Mouse (Mus musculus) megakaryocyte, embryonic 14.5 days (primary cell): ENCODE results near the gene Gm11444. TPM values are rescaled to one million over a fixed set of nuclear protein-coding genes. Genes with fewer than 3 reads are reported as not detected.

ENCODE experiments used
- H3K27me3 ChIP-seq: replicated peaks from 2 replicates; pipeline ENCODE3; 2012; ENCODE audit warnings: inconsistent platforms
- H3K36me3 ChIP-seq: replicated peaks from 2 replicates; pipeline ENCODE3; 2012; ENCODE audit warnings: low read length, inconsistent platforms, mixed read lengths
- H3K4me1 ChIP-seq: 2 replicates; pipeline ENCODE4 v1.6.1; 2012; ENCODE audit warnings: inconsistent platforms
- H3K4me3 ChIP-seq: replicated peaks from 2 replicates; pipeline ENCODE3; 2012; ENCODE audit warnings: moderate library complexity, mild to moderate bottlenecking, inconsistent platforms
- H3K9me3 ChIP-seq: 2 replicates; pipeline ENCODE4 v1.6.1; 2012; ENCODE audit warnings: inconsistent platforms
- FLI1 ChIP-seq: IDR thresholded peaks from 2 replicates; pipeline ENCODE4 v1.6.1; 2012; ENCODE audit warnings: low read length, inconsistent platforms, mixed read lengths
- GATA1 ChIP-seq: IDR thresholded peaks from 3 replicates; pipeline ENCODE4 v1.6.1; 2012; ENCODE audit warnings: mixed read lengths, low read length, inconsistent platforms, borderline replicate concordance
- polyA plus RNA-seq: library from polyadenylated mRNA; stranded (reverse); fragments of >175 nt; gene quantifications from 2 replicates; pipeline ENCODE4 v1.2.3, GENCODE M21; 2012; ENCODE audit warnings: low replicate concordance; ENCODE audit not compliant: insufficient read depth

The Gm11444 gene
- polyA plus RNA-seq, 1 experiment = not detected

DNA sequence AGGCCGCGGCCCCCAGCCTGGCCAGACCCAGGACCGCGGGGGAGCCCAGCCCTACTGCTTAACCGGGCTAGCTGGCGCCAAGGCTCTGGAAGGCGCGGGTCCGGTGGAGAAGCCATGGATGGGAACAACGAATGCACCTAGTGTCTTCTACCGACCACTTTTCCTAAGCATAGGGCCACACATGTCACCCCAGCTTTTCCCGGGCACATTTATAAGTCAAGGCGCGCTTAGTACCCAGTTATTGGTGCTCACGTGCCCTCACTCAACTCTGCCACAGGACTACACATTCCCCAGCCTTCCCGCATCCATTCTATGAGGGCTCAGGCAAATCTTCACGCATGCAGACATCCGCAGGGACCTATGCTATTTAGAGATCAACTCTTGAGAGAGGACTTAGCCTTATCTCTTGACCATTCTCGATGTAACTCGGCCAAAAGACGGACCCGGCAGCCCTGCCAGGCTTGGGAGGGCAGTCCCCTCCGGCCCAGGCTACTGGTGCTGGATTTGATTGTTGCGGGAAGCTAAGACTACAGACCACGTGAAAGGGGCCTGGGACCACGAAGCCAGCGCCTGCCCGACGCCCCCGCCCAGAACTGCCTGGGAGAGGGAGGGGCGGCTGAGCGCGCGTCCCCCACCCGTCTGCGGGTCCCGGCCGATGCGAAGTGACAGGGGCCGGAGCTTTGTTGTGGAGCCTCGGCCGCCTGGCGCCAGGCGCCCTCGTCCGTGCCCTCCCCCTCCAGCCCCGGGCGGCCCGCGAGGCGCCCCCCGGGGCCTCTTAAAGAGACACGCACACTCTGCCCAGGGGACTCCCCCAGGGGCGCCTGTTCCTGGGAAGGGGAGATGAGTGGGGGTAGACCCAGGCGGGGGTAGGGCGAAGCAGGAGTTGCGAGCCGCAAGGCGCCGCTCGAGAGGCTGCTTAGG lies 20.4 kb downstream of the Gm11444 start:
- H3K4me1 ChIP-seq = peaks cover 60% of the 10 kb centered on the region
- H3K36me3 ChIP-seq = peaks cover 3% of the 10 kb centered on the region
- TF ChIP-seq GATA1 (no peak), FLI1 (no peak)
- peak overlapping the region; percentile 56 for H3K4me3 ChIP-seq
- H3K27me3 ChIP-seq = peaks cover 99% of the 10 kb centered on the region
- H3K9me3 ChIP-seq = no peaks in the 10 kb centered on the region

DNA sequence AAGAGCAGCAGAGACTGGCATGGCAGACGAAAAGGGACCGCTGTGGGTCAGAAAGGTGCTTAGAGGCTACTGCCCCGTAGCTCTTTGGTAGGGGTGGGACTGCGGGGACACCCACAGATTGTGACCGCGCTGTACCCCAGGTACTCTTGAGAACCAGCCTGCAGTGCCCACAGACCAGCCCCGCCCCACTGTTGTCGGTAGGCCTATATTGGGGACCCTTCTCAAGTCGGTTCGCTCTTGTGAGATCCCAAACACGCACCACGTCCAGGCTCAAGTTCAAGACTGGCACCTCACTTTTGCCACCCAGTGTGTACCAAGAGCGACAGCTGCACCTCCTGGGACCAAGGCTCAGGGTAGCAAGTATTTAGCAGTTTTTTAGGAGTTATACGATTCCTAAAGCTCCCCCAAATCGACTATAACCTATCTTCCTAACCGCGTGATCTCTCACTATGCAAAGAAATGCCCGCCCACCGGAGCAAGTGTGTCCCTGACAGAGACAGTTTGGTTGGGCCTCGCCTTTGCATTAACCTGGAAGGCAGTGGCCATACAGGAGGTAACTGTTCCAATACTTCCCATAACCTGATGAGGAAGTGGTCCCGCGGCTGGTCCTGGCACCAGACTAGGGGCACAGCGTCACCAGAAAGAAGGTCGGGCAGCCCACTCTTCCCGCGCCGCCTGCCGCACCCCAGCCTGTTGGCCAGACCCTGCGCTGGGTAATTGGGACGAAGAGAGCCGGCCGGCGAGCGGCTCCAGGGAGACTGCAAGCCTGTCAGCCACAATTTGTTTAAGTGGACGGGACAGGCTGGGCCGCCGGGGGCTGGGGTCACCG lies 21.2 kb downstream of the Gm11444 start:
- no peak overlapping the region for H3K4me3 ChIP-seq
- H3K27me3 ChIP-seq = peaks cover 99% of the 10 kb centered on the region
- H3K9me3 ChIP-seq = no peaks in the 10 kb centered on the region
- H3K36me3 ChIP-seq = peaks cover 3% of the 10 kb centered on the region
- no peak for TF ChIP-seq FLI1
- no peak for TF ChIP-seq GATA1
- peaks cover 56% of the 10 kb centered on the region for H3K4me1 ChIP-seq

DNA sequence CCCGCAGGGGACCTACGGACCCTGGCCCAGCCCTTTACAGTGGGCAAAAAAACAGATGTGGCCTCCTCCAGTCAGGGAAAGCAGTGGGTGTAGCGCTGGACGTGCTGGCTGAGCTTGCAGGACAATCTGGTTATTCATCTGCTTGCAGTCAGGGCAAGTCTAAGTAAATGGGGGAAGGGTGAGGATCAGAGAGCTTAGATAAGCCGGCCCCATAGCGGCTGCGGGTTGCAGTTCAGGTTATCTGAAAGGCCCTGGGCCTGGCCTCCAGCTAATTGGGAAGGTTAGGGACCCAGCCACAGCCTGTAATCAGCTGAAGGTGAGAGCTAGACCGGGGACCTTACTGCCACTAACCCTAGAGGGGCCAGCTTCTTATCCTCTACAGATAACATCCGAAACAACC lies 22.8 kb downstream of the Gm11444 start:
- Histone ChIP-seq H3K9me3 (no peaks in the 10 kb centered on the region), H3K4me1 (peaks cover 57% of the 10 kb centered on the region), H3K27me3 (peaks cover 89% of the 10 kb centered on the region), H3K4me3 (no peak overlapping the region), H3K36me3 (peaks cover 3% of the 10 kb centered on the region)
- TF ChIP-seq GATA1 (no peak), FLI1 (no peak)

DNA sequence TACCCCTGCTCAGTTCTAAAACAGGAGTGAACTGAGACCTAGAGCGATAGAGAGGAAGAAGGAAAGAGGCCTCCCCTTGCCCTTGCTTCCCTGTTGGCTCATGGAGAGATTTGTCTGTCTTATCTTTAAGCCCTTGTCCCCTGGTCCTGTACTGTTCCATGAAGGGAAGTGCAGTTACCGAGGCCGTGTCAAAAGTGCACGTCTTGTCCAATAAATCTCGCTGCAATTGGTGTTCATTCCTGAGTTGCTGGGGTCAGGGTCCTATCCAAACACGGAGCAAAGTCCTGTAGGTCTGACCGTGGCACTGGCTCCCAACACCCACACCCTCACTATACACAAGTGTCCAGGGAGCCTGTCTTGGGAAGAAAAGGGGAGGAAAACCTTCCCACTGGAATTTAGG lies 24.3 kb downstream of the Gm11444 start:
- no peak for TF ChIP-seq GATA1
- no peak for TF ChIP-seq FLI1
- Histone ChIP-seq H3K27me3 (peaks cover 85% of the 10 kb centered on the region), H3K4me1 (peaks cover 42% of the 10 kb centered on the region), H3K36me3 (peaks cover 3% of the 10 kb centered on the region), H3K4me3 (no peak overlapping the region), H3K9me3 (no peaks in the 10 kb centered on the region)

DNA sequence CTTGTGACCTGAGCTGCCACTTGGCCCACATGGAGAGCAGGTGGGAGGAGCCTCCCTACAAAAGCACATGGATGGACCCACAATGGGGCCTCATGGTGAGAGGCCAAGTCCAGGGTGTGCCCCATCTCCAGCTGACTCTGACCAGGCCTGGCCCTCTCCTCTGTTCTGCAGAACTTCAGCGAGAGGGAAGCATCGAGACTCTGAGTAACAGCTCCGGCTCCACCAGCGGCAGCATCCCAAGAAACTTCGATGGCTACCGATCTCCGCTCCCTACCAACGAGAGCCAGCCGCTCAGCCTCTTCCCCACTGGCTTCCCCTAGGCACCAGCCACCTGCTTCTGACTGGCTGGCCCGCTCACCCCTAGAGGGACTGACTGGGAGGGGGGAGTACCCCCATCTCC lies 25.1 kb downstream of the Gm11444 start:
- peaks cover 3% of the 10 kb centered on the region for H3K36me3 ChIP-seq
- no peak for TF ChIP-seq GATA1
- H3K4me3 ChIP-seq = no peak overlapping the region
- H3K4me1 ChIP-seq = peaks cover 35% of the 10 kb centered on the region
- H3K27me3 ChIP-seq = peaks cover 84% of the 10 kb centered on the region
- no peaks in the 10 kb centered on the region for H3K9me3 ChIP-seq

DNA sequence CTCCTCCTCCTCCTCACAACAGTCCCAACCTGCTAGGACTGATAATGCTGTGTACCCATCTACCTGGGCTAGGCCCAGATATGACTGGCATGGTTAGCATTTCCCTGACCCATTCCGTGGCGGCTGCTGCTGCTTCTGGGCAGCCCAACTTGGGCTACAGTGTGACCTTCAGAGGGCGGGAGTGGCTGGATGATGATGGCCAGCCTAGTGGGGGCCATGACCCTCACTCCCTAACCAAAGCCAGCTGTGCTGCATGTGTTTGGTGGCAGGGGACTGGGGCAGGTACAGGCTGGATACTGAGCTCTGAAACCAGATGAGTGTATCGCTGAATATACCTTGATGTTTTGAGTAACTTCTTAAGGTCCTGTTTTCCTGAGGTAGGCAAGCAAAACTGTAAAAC lies 26.3 kb downstream of the Gm11444 start:
- no peak for TF ChIP-seq GATA1
- no peak for TF ChIP-seq FLI1
- peaks cover 3% of the 10 kb centered on the region for H3K36me3 ChIP-seq
- H3K4me3 ChIP-seq = no peak overlapping the region
- H3K9me3 ChIP-seq = no peaks in the 10 kb centered on the region
- peaks cover 80% of the 10 kb centered on the region for H3K27me3 ChIP-seq
- H3K4me1 ChIP-seq = peaks cover 23% of the 10 kb centered on the region

DNA sequence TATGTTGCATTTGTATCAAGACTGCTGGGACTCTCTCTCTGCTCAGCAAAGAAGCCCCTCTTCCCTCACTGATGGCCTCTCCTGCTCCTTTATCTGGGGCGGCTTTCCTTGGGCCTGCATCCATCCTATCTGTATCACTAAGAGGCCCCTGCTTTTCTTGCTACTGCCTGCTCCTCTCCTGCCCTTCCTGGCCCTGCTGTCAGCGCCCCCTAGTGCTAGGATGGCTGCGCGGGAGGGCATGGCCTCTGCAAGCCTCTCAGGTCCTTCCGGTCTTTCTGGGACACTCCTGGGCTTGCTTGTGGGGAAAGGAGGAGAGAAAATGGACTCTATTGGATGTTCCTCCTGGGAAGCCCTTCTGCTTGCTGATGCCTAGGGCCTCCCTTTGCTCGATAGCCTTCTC lies 27.0 kb downstream of the Gm11444 start:
- Histone ChIP-seq H3K4me3 (no peak overlapping the region), H3K27me3 (peaks cover 81% of the 10 kb centered on the region), H3K4me1 (peaks cover 24% of the 10 kb centered on the region), H3K9me3 (no peaks in the 10 kb centered on the region), H3K36me3 (peaks cover 3% of the 10 kb centered on the region)
- TF ChIP-seq FLI1 (no peak), GATA1 (no peak)

DNA sequence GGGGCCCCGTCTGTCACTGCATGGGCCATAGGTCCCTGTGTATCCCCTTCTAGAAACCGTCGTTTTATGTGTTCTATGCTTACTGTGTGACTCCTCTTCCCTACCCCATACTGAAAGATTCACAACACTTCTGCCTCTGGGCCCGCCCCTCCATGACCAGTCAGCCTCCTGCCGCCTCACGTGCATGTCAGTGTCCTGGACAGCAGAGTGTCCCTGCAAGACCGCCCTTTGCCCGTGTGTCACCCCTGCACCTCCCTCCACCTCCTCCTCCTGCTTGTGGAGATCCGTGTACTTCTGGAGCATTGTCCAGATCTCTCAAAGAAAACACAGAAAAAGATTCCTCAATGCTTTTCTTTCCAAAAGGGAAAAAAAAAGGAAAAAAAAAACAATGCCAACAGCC lies 28.5 kb downstream of the Gm11444 start:
- H3K27me3 ChIP-seq = peaks cover 80% of the 10 kb centered on the region
- peaks cover 24% of the 10 kb centered on the region for H3K4me1 ChIP-seq
- peaks cover 3% of the 10 kb centered on the region for H3K36me3 ChIP-seq
- no peaks in the 10 kb centered on the region for H3K9me3 ChIP-seq
- TF ChIP-seq GATA1 = no peak
- no peak for TF ChIP-seq FLI1
- no peak overlapping the region for H3K4me3 ChIP-seq

DNA sequence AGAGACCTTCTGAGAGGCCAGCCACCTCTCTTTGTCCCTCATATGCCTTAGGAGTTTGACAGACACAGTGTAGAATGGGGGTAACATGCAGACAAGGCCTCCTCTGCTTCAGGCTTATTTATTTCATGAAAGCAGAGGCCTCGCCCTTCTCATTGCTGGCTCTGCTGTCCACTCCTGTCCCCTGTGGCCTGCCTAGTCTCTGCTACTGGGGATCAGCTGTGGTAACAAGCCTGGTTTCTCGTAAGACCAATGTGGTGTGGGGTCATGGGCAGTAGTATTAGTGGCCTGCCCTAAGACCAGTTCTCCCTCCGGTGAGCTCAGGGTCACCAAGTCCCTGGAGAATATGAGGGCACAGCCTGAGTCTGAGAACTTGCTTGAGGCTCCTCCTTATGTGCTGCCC lies 29.2 kb downstream of the Gm11444 start:
- H3K27me3 ChIP-seq = peaks cover 76% of the 10 kb centered on the region
- H3K4me3 ChIP-seq = no peak overlapping the region
- TF ChIP-seq GATA1 (no peak), FLI1 (no peak)

DNA sequence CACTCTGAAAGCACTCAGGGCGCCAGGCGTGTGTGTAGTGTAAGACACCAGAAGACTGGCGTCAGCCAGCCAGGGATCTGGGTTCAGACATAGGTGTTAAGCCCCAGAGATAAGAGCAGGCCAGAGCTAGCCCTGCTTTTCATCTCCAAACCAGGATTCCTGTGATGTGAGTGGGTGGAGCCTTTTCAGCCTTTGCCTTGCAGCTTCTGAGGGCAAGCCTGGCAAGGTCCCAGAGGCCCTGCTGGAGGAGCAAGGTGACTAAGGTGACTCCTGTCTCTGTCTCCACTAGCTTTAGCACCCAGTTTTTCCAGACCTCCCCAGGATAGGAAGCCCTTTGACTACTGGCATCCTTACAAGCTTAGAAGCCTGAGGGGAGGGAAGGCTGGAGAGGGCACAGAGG lies 31.7 kb downstream of the Gm11444 start:
- TF ChIP-seq FLI1 (no peak), GATA1 (no peak)

More for the DNA sequence above, 29.2 kb downstream of the Gm11444 start:
- Histone ChIP-seq H3K4me1 (peaks cover 24% of the 10 kb centered on the region), H3K36me3 (peaks cover 3% of the 10 kb centered on the region), H3K9me3 (no peaks in the 10 kb centered on the region)

More for the DNA sequence above, 31.7 kb downstream of the Gm11444 start:
- Histone ChIP-seq H3K9me3 (no peaks in the 10 kb centered on the region), H3K4me3 (no peak overlapping the region), H3K4me1 (peaks cover 18% of the 10 kb centered on the region), H3K36me3 (no peaks in the 10 kb centered on the region), H3K27me3 (peaks cover 66% of the 10 kb centered on the region)
